Mouse (Mus musculus) urinary bladder, postnatal 25 days (tissue): ENCODE results near the gene Knl1.

ENCODE experiments used
- DNase-seq: peaks from one replicate; pipeline ENCODE4 v3.0.0; 2022; ENCODE audit warnings: low spot score

Gene Knl1

DNA sequence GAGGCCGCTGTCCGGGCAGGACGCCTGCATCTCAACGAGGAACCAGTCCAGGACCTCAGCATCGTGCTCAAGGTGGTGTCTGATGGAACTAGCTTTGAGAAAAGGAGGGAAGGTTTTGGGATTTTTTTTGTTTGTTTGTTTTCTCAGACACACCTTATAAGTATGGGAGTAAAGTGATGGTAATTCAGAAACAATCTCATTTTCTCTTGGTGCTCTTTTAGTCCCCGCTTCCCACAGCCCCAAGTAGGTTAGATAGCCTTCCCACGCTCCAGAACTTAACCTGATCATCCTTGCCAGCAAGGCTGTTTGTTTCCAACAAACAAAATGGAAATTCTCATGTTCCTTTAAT is 11.5 kb upstream of the Knl1 start:
- no peak for DNase-seq

DNA sequence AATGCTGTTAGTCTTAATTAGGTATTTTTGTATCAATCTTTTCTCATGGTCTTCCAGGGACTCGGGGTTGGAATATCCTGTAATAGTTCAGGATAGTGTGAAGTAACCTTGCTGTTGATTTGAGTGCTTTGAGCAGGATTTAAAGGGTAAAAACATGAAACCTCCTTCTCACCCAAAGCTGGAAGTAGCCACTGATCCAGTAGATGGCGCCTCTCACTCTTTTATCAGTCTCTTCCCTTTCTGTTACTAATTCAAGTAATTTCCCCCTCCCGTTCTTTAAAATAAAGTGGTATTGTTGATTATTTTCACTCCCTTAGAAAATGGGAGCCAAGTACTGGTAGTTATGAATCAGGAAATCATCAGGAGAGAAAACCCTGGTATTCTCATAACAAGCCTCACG is 6.0 kb upstream of the Knl1 start:
- no peak for DNase-seq

- DNase-seq = no peak
Measured at GRCm38 (mm10) chr2:119045163-119045562, 1.8 kb upstream of the Knl1 start.

DNA sequence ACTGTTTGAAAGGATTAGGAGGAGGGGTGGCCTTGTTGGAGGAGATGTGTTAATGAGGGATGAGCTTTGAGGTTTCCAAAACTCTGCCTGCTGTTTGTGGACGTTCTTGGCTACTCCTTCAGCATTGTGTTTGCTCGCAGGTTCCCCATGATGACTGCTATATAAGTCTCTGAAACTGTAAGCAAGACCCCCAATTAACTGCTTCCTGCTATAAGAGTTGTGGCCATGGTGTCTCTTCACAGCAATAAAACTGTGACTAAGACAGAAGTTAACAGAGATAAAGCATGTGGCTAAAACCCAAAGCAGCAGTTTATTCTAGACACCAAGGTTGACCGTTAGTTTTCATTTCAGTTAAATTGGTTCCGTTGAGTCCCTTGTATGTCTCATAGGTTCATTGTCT is 930 bp downstream of the Knl1 start:
- DNase-seq = no peak

GRCm38 (mm10) chr2:119050132-119050650 is 3.3 kb downstream of the Knl1 start:
- DNase-seq = no peak

DNA sequence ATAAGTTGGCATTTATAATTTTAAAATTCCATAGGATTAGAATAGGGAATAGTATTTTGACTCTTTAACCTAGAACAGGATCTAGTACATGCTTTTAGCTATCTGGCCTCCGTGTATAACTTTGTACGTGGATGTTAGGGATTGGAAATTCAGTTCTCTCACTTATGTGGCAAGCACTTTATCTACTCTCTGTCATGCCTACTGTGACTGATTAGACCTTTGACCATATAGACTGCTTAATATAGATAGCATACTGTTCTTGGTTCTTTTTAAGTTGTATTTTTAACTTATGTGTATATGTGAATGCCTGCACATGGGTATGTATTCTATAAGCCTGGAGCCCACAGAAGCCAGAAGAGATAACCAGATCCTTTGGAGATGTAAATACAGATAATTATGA is 13.2 kb downstream of the Knl1 start:
- no peak for DNase-seq

DNA sequence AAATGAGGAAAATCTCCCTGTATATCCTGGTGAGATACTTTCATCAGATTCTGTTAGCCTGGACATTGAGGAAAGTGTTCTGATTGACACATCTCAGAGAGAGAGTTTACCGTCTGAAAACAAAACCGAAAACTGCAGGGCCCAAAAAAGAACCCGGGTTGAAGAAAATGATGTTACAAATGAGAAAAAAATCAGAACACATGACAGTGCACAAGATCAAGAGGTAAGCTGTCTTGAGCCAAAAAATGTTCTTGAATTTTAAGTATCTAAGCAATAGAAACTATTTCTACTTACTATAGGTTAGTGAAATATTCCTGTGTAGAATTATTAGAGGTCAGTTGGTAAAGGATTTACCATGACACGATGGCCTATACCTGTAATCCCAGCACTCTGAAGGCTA is 25.5 kb downstream of the Knl1 start:
- DNase-seq = no peak

DNA sequence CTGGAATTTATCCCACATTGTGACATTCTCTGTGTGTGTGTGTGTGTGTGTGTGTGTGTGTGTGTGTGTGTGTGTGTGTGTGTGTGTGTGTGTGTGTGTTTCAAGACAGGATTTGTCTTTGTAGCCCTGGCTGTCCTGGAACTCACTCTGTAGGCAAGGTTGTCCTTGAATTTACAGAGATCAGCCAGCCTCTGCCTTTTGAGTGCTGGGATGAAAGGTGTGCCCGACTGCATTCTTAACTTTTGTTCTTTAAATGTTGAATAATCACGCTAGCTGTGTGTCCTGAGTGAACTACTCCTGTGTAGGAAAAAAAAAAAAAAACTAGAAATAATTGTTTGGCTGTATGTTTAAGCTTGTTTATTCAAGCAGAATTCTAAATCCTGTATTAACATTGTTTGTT is 39.2 kb downstream of the Knl1 start:
- no peak for DNase-seq

- no peak for DNase-seq
Measured at GRCm38 (mm10) chr2:119101552-119101951, 54.6 kb downstream of the Knl1 start.

DNA sequence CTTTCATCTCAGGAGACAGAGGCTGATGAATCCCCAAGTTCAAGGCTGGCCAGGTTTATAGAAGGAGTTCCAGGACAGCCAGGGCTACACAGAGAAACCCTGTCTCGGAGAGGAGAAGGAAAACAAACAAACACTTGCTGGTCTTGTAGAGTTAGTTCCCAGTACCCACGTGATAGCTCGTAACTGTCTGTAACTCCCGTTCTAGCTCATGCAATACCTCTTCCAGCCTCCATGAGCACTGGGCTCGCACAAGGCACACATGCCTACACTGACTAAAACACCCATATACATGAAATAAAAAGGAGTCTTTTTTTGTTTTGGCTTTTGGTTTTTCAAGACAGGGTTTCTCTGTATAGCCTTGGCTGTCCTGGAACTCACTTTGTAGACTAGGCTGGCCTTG is 59.7 kb downstream of the Knl1 start:
- no peak for DNase-seq

DNA sequence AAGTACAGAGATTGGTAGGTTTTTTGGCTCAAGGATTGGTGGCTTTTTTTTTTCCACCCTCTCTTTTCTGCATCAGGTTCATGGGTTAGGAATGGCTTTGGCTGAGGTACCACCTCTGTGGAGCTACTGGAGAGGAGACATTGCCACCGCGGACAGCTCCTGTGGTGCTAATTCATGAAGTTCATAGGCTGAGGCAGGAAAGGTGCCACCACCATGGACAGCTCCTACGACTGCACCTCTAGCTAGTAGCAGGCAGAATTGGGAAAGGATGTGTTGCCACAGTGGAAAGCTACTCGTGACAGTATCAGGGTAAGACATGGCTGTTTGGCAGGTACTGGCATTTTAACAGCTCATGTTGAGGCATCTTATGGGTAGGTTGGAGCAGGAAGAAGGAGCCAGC is 61.6 kb downstream of the Knl1 start:
- DNase-seq = peak; percentile 12

DNA sequence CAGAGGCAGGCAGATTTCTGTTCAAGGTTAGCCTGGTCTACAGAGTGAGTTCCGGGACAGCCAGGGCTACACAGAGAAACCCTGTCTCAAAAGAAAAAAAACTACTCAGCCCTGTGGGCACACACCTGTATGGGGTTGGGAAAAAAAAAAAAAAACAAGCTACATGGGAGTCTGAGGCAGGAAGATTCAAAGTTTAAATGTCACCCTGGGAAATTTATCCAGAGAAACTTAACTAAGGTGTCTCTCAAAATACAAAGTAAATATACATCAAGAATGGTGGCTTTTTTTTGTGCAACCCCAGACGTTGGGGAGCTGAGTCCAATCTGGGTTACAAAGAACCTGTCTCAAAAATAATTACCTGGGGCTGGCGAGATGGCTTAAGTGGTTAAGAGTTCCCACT is 64.1 kb downstream of the Knl1 start:
- DNase-seq = no peak

DNA sequence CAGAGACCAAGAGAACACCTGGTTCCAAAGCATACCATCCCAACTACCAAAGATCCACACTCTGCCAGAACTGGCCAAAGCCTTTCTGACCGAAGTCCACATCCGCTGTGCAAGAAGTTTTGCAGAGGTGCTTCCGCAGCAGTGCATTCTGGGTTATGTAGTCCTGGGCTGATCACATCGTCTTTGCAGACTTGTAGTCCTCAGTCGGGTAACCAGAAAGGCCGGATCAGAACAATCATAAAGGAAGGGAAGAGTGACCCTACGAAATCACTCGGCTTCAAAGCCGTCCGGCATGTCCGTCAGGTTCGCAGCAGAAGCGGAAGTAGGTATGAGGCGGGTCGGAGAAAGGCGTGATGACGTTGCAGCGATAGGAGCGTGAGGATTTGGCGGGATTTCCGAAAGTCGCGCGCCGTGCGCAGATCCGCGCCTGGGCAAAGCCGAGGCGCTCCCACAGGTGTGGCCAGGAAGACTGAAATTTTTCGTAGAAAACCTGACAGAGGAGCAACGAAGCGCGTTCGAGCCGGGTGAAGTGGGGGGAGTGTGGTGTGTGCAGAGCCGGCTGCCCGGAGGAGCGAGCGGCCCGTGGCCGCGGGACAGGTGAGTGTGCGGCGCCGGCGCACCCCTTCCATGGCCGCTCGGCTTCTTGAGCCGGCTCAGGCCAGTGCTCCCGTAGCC is 65.7 kb downstream of the Knl1 start, which contains the start of gene Rad51:
Gene Rad51 (plus strand): TSS at position 356 of the 675 bp plus-strand sequence.
- DNase-seq = peak; percentile 70

- no peak for DNase-seq
Measured at GRCm38 (mm10) chr2:119113121-119113925, 66.4 kb downstream of the Knl1 start.

DNA sequence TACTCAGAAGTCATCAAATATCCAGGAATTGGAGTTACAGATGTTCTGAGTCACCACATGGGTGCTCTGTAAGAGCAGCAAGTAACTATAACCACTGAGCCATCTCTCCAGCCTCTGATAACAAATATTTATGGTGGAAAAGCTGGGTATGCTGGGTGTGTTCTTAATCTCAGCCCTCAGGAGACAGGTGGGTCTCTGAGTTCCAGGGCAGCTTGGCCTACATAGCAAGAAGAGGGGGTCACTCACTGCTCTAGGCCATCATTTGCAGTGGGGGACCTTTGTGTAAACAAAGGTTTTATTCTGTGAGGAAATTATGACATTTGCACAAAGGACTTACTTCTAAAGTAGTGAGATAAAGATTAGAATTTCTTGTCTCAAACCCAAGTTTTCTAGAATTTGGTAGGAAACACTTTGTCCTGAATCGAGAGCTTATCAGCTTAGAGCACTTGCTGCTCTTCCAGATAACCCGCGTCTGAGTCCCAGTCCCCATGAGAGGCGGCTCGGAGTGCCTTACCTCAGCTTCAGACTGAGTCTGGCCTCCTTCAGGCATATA is 89.5 kb downstream of the Knl1 start:
- no peak for DNase-seq

DNA sequence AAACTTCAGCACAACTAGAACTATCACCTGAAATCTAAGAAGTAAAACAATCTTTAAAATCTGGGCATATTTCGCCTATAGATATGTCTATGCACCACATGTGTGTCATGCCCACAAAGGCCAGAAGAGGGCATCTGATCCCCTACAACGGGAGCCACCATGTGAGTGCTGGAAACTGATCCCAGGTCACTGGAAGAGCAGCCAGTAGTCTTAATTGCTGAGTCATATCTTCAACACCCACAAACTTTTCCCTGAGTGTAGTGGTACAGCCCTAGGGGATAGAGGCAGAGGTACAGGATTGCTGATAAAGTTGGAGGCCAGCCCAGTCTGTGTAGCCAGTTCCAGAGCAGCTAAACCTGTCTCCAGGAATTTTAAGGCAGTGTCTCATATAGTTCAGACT is 98.3 kb downstream of the Knl1 start:
- no peak for DNase-seq

DNA sequence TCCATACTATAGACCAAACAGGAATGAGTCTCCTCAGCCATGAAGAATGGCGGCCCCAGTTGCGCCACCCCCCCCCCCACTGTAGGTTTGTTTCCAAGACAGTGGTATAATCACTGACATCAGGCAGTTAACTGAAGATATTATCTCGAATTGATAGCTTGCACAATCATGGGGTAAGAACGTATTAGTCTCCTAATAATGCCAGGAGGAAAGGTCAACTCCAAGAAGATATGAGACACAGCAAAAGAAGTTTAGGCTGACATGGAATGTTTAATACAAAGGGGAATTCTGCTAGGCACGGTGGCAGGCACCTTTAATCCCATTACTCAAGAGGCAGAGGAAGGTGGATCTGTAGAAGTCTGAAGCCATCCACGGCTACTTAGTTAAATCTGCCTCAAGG is 99.5 kb downstream of the Knl1 start:
- DNase-seq = no peak

GRCm38 (mm10) chr2:119147160-119147678 is 100.3 kb downstream of the Knl1 start:
- no peak for DNase-seq

DNA sequence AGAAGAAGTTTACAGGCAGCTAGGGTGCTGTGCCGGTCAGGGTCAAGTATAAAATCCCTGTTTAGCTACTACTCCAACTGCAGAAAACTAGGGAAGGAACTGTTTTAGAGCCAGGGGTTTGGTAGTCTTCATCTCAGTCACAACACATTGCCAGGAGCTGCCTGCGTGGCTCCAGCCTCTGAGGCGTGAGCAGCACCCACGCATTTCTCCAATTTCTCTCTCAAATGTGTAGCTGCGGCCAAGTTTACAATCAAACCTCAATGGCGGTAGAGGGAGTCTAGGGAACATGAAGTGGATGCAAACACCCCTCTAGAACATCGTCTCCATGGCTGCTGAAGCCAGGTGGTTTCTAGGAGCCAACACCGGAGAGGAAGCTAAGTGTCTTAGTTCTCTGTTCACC is 100.9 kb downstream of the Knl1 start:
- DNase-seq = no peak

DNA sequence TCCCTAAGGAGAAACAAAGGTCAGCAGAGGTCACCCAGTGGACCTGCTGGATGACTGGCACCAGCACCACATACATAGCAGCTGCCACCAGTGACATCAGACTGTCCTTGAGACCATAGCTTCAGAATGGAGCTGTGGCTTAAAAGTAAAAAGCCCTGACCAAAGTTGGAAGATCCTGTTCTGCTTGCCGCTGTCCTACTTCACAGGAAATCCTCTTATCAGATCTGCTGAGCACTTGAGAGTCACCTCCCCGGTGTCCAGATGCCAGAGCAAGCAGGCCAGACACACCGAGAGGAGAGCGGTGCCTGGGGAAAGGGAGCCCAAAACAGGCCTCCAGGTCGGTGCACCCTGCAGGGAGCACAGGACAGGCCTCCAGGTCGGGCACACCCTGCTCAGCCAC is 105.3 kb downstream of the Knl1 start:
- DNase-seq = no peak

DNA sequence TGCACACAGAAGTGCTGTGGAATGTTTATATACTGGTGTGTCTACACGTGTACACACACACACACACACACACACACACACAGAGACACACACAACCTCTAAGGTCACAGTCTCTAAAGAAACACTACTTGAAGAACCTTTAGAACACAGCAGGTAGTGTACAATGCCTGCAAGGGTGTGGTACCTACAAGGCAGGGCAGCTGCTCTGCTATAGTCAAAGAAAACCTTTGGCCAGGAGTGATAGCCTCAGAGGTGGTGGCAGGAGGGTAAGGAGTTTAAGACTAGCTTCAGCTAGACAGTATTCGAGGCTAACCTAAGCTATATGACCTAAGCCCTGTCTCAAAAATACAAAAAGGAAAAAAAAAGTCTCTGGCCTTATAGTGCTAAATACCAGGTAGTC is 107.8 kb downstream of the Knl1 start:
- no peak for DNase-seq
